Mouse (Mus musculus) cerebellum, adult 2 months (tissue): ENCODE data around the gene Erp29.

Experiments
- CTCF ChIP-seq: fragments of 200-500 bp; IDR thresholded peaks from 2 replicates; pipeline ENCODE4 v1.5.1; 2011; ENCODE audit warnings: low read depth, mild to moderate bottlenecking, control low read depth, low read length, moderate library complexity, borderline replicate concordance; ENCODE audit not compliant: insufficient read depth
- POLR2A ChIP-seq: fragments of 200-500 bp; IDR thresholded peaks from 2 replicates; pipeline ENCODE4 v1.6.1; 2011; ENCODE audit warnings: low read length, control low read depth, borderline replicate concordance; ENCODE audit not compliant: insufficient read depth

DNA sequence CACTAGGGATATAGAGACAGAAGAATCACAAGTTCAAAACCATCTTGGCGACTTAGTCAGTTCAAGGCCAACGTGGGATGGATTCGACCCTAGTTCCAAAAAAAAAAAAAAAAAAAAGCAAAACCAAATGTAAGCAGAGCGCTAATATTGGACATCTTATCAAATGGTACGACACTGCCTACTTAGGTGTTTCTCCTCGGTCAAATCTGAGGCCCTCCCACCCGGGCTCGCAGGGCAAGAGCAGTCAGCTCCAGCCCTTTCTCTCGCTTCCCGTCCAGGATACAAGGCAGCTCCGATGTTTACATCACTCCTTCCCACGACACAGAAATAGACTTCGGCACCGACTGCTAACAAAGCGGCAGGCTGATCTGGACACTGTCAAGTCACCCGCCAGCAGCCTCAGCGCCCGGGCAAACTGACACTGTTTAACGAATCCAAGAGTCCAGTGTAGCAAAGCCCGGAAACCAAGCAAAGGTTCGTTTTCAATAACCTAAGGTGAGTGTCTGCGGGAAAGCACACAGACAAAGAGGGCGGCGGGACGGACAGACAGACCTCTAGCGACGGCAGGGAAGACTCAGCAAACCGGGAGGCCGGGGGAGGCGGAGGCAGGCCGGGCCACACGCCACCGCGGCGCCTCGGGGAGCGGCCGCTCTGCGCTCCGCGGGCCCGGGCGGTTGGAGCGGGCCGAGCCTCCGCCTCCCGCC is 67.4 kb downstream of the Erp29 start:
- TF ChIP-seq CTCF (no peak), POLR2A (no peak)
